In genomic region chr4:89138361-89138651, GRCm38 (mm10) we compare ENCODE assay signal across 9 mouse cellular contexts. TPM values are rescaled to one million over a fixed set of nuclear protein-coding genes. Genes with fewer than 3 reads are reported as not detected.
DNase-seq lines count a peak whose midpoint lies in the region; ATAC-seq and TF ChIP-seq lines count a peak whose summit lies in the region.
"Had no signal": no experiment of that assay in that cellular context is flagged by ENCODE, and none has a peak within 500 bp of the region (broad histone marks: within the 10 kb centered on the region; RNA-seq: fewer than 3 reads in every experiment).

No protein-coding gene starts in this region.

- H3K36me3 ChIP-seq in heart, embryonic 13.5 days, result peaks cover 9% of the 10 kb centered on the region
- no peaks in the 10 kb centered on the region for H3K36me3 ChIP-seq in hindbrain, embryonic 12.5 days
- 0 out of 2 replicates have a peak, but pooled peaks cover 1% of the 10 kb centered on the region for H3K36me3 ChIP-seq in midbrain, embryonic 12.5 days

- 21% methylated on average over 4 of the region's 4 CpGs for WGBS in heart, embryonic 13.5 days
- WGBS in hindbrain, embryonic 12.5 days, result 10% methylated on average over 4 of the region's 4 CpGs
- WGBS in midbrain, embryonic 12.5 days, result 11% methylated on average over 4 of the region's 4 CpGs

- no peak for DNase-seq in heart, postnatal 25 days (ENCODE audit: low spot score)
- no peak for DNase-seq in layer of hippocampus, postnatal 10 days (ENCODE audit: low spot score in 2 of 2)
- DNase-seq in cerebellum, adult 8-10 months, result no peak
- no peak for DNase-seq in urinary bladder, adult 18-20 months (ENCODE audit: low spot score in 2 of 2)

- no peaks in the 10 kb centered on the region for H3K9me3 ChIP-seq in heart, embryonic 13.5 days
- H3K9me3 ChIP-seq in hindbrain, embryonic 12.5 days (replicated peaks), result no peaks in the 10 kb centered on the region
- H3K9me3 ChIP-seq in midbrain, embryonic 12.5 days, result no peaks in the 10 kb centered on the region

- TF ChIP-seq POLR2A in bone marrow macrophage, adult 2 months (IDR thresholded peaks at IDR 0.05; ENCODE audit: borderline replicate concordance, low read depth, low read length), result no peak

- ATAC-seq in heart, embryonic 13.5 days (ENCODE audit: extremely low read depth, insufficient number of reproducible peaks, low FRiP score, low TSS enrichment), result no peak
- ATAC-seq in hindbrain, embryonic 12.5 days (ENCODE audit: low FRiP score), result no peak
- no peak for ATAC-seq in midbrain, embryonic 12.5 days (ENCODE audit: low FRiP score, low read depth)

- peak overlapping the region; percentile 94 for H3K27ac ChIP-seq in heart, embryonic 13.5 days (replicated peaks)
- peak overlapping the region; percentile 65; the same call in 1 of the 2 replicates for H3K27ac ChIP-seq in bone marrow macrophage, adult 2 months (ENCODE audit: insufficient read depth, low read depth, low read length)
- H3K27ac ChIP-seq in hindbrain, embryonic 12.5 days, result 0 out of 2 replicates have a peak overlapping the region, but pooled peaks have one; percentile 71
- no peak overlapping the region for H3K27ac ChIP-seq in midbrain, embryonic 12.5 days (replicated peaks)

- intact Hi-C loops in heart, postnatal 25 days (cut with DNase I), result no loop called here

- H3K4me2 ChIP-seq in heart, embryonic 13.5 days, result peak overlapping the region; percentile 82
- peak overlapping the region; percentile 83 for H3K4me2 ChIP-seq in hindbrain, embryonic 12.5 days (replicated peaks)
- H3K4me2 ChIP-seq in midbrain, embryonic 12.5 days (replicated peaks), result peak overlapping the region; percentile 66

- H3K9ac ChIP-seq in heart, embryonic 13.5 days, result peak overlapping the region; percentile 94
- H3K9ac ChIP-seq in hindbrain, embryonic 12.5 days, result peak overlapping the region; percentile 87; the same call in 1 of the 2 replicates
- no peak overlapping the region for H3K9ac ChIP-seq in midbrain, embryonic 12.5 days (replicated peaks)

- no peaks in the 10 kb centered on the region for H3K27me3 ChIP-seq in heart, embryonic 13.5 days (replicated peaks)
- H3K27me3 ChIP-seq in hindbrain, embryonic 12.5 days, result no peaks in the 10 kb centered on the region
- H3K27me3 ChIP-seq in midbrain, embryonic 12.5 days, result no peaks in the 10 kb centered on the region

- peaks cover 51% of the 10 kb centered on the region for H3K4me1 ChIP-seq in heart, embryonic 13.5 days
- peaks cover 4% of the 10 kb centered on the region; the same call in 1 of the 2 replicates for H3K4me1 ChIP-seq in bone marrow macrophage, adult 2 months (ENCODE audit: control insufficient read depth, insufficient read depth, low read length)
- H3K4me1 ChIP-seq in hindbrain, embryonic 12.5 days, result peaks cover 14% of the 10 kb centered on the region
- peaks cover 19% of the 10 kb centered on the region for H3K4me1 ChIP-seq in midbrain, embryonic 12.5 days

- peak overlapping the region; percentile 98 for H3K4me3 ChIP-seq in heart, embryonic 13.5 days
- peak overlapping the region; percentile 91 for H3K4me3 ChIP-seq in bone marrow macrophage, adult 2 months (ENCODE audit: insufficient read depth, low read length)
- peak overlapping the region; percentile 89 for H3K4me3 ChIP-seq in hindbrain, embryonic 12.5 days
- peak overlapping the region; percentile 85 for H3K4me3 ChIP-seq in midbrain, embryonic 12.5 days

- no peak for TF ChIP-seq CTCF in bone marrow macrophage, adult 2 months (IDR thresholded peaks at IDR 0.05; ENCODE audit: low read depth, low read length)

RNA-seq across cellular contexts. Expression of gene Mtap, which starts 1.4 kb away (rescaled TPM):
- polyA plus RNA-seq in heart, embryonic 13.5 days (2015; fragmentation: Nextera tagmentation; extraction: Ambion mirVana), result 59.7 and 60.9 TPM in 2 replicates
- total RNA-seq in heart, postnatal 25 days (2021), result 10 to 100 TPM; 21.3 to 21.8 TPM
- 11.2 and 14.4 TPM in 2 replicates for polyA plus RNA-seq in bone marrow macrophage, adult 2 months (2012; ENCODE audit: insufficient read depth, insufficient read length, missing spikeins)
- polyA plus RNA-seq in hindbrain, embryonic 12.5 days (2016; fragmentation: Nextera tagmentation; extraction: Ambion mirVana), result 52.7 and 53.8 TPM in 2 replicates
- 52.2 and 57.6 TPM in 2 replicates for polyA plus RNA-seq in midbrain, embryonic 12.5 days (2016; fragmentation: Nextera tagmentation; extraction: Ambion mirVana)
- total RNA-seq in layer of hippocampus, postnatal 10 days (2021), result 10 to 100 TPM; 11.1 to 12.0 TPM
- polyA plus RNA-seq: erythroblast, embryonic 14.5 days had no signal
